Mouse (Mus musculus): ENCODE results near the gene Slc34a2. TPM values are rescaled to one million over a fixed set of nuclear protein-coding genes. Genes with fewer than 3 reads are reported as not detected.

Gene Slc34a2
- total RNA-seq, 2 experiments from 2014 or later = not detected

DNA sequence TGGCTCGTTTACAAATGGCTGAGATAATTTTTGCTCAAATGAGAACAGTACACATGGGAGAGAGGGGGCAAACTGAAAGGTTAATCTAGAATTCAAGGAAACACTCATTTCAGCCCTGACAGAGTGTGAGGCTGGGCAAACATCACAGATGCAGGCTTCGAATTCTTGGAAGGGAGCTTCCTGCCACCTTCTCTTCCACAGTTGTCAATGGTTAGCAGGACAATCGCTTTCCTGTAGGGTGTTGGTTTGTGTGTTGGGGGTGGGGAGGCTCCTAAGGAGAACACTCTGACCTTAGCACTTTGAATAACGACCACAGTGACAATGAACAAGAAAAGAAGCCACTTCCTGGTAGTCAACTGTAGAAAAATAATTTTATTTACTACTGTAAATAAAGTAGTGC is 68.8 kb downstream of the Slc34a2 start:
- no peak for ATAC-seq (replicated peaks; ENCODE audit: poor library complexity, severe bottlenecking)

DNA sequence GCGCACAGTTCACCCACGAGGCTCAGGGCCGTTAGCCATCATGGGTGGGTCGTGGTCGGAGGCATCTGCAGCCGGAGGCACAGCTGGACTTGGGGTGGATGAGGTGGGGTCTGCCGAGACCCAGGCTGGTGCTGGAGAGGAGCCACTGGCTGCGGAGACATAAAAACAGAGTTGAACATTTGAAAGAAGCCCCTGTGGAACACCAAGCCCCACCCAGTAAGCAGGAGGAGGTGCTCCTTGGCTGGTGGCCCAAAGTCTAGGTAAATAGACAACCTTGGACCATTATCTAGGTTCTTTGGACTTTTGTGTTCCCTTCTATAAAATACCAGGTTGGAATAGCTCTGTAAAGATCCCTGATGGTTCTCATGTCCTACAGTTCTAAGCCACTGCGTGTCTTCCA is 70.1 kb downstream of the Slc34a2 start:
- no peak for ATAC-seq (replicated peaks; ENCODE audit: poor library complexity, severe bottlenecking)

DNA sequence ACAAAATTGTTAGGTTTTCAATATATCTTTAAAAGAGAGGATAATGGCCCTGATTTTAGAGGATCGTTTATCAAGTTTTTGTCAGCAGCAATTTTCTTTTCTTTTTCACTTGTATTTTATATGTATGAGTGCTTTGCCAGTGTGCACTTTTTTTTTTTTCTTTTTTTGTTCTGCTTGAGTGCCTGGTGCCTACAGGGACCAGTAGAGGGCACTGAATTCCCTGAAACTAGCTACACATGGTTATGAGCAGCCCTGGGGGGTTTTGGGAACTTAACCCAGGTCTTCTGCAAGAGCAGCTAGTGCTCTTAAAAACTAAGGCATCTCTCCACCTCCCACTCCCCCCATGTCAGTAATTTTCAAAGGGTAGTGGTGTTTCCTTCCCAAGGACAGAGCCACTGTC is 70.8 kb downstream of the Slc34a2 start:
- no peak for ATAC-seq (replicated peaks; ENCODE audit: poor library complexity, severe bottlenecking)

DNA sequence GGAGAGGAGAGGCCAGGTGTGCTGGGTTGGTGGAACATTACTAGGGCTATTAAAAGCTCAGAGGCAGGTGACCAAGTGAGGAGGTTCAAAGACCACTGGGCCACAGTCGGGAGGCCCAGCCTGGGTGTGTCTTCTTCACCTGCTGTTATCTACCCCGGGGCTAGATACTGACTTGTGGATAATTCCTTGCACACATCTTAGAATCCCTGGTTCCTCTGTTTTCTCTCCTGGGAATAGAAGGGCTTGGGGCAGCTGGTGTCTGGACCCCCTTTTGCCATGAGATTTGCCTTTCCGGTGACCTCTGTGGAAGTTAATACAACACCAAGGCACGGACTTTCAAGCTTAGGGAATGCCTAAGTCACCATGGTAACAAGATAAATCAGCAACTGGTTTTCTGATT is 72.3 kb downstream of the Slc34a2 start:
- ATAC-seq (replicated peaks; ENCODE audit: poor library complexity, severe bottlenecking) = no peak

DNA sequence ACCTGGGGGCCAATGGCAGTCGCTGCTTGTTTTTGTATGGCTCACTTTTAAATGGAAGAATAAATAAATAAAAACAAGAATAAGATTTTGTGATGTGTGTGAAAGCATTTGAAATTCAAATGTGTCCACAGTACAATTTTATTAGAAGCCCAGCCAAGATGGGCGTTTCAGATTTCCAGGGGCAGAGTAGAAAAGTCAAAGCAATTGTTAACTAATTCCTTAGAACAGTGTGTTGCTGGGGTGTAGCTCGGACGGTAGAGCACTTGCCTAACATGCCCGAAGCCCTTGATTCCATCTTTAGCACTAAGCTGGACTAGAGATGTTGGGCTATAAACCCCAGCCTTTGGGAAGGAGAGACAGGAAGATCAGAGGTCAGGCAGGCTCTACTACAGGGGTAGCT is 73.2 kb downstream of the Slc34a2 start:
- no peak for ATAC-seq (replicated peaks; ENCODE audit: poor library complexity, severe bottlenecking)

DNA sequence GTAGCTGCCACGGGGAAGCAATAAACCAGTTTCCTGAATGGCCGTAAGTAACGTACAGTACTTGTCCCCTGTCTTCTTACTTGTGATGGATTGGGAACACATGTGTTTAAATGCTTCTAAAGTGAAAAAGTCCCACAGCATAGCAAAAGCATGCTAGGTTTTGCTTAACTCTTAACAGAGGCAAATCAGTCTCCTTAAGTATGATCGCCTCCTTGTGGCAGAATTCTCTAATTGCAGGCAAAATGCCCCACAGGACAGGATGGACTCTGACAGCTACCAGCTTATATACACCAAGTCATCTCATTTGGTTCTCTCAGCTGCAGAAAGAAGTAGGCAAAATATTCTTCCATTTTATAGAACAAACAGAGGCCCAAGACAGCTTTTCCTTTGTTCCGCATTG is 75.1 kb downstream of the Slc34a2 start:
- no peak for ATAC-seq (replicated peaks; ENCODE audit: poor library complexity, severe bottlenecking)

DNA sequence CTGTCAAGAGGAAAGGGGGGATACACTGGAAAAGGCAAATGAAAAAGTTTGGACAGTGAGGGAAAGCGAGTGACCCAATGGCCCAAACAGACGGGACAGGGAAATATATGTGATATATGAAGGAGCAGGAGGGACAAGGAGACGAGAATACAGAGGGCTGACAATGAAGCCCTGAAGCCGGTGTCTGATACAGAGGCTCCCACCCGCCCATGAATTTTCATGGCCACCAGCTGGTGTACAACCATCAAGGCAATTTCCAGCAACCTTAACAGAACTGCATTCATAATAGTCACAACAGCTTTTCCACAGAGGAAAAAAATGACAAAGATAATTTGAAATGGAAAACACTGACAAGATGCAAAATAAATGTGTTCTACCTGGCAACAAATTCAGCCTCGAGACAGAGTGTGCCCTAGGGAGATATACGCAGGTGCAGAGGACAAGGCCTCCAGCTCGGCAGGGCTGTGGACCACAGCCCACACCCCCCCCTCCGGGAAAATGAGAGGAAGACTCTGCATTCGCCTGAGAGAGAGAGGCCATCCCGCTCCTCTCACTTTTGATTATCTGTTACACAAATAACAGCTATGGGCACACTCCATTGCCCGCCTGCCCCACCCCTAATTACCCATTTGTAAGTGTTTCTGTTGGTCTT is 76.9 kb downstream of the Slc34a2 start:
- no peak for ATAC-seq (replicated peaks; ENCODE audit: poor library complexity, severe bottlenecking)

DNA sequence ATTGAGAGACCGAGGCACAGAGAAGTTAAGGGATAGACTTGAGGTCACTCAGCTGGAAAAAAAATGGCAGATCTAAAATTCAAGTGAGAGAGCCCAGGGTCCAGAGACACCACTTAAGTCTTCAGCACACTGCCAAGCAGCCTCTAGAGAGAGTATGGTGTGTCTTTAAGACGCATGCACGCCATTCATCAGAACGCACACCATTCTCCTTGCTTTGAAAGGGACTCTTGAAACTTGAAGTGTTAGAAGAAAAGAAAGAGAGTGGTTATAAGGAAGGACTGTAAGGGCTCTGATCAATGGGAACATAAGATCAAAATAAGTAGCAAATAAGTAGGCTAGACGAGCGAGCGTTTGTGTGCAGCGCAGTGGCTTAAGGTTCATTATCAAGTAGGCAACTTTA is 80.3 kb downstream of the Slc34a2 start:
- ATAC-seq (replicated peaks; ENCODE audit: poor library complexity, severe bottlenecking) = no peak

DNA sequence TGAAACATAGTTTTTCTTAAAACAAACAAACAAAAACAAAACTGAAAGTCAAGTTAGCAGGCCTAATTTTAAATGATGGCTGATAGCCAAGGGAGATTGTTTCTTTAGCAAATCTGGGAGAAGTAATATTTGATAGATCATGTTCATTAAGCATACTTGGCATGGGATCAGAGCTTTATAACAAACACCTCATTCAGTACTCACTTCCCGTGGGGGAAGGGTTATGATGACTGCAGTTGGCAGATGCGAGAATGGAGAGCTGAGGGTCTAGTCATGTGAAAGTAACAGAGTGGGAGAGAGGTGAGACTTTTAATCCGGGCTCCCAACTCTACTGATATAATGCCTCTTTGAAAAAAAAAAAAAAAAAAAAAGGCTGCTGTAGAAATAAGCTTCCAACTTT is 81.8 kb downstream of the Slc34a2 start:
- ATAC-seq (replicated peaks; ENCODE audit: poor library complexity, severe bottlenecking) = no peak

Other genes starting within 250 kb of the Slc34a2 start
- 71.3 and 92.1 TPM in 2 replicates for gene Anapc4, start 204.1 kb upstream of the Slc34a2 start, total RNA-seq (2014; fragmentation: Nextera tagmentation)
- 63.8 and 70.1 TPM in 2 replicates for gene Anapc4, start 204.1 kb upstream of the Slc34a2 start, total RNA-seq (2017)
- not detected in 2 replicates for gene Sel1l3, start 175.8 kb downstream of the Slc34a2 start, total RNA-seq (2014; fragmentation: Nextera tagmentation)
- gene Sel1l3, start 175.8 kb downstream of the Slc34a2 start, total RNA-seq (2017) = not detected in 2 replicates
- 51.4 and 54.4 TPM in 2 replicates for gene Smim20, start 229.0 kb downstream of the Slc34a2 start, total RNA-seq (2014; fragmentation: Nextera tagmentation)
- 48.3 and 57.0 TPM in 2 replicates for gene Smim20, start 229.0 kb downstream of the Slc34a2 start, total RNA-seq (2017)

All from granulocyte monocyte progenitor cell, adult 5-6 weeks (primary cell).